Mouse (Mus musculus): ENCODE measurements around the gene Tle2.

DNA sequence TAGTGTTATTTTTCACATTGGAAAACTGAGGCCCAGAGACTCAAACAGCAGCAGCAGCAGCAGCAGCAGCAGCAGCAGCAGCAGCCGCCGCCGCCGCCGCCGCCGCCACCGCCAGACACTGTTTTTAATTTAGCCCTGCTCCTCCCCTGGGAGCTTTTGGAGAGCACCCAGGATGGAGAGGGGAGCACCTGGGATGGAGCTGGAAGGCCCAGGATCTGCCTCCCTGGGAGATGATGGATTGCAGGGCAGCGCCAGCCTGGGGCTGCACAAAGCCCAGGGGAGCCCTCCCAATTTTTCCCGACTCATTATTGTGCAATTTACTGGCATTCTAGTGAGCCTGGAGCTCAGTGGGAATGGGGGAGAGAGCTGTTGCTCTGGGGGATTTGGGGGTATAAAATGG lies 22.2 kb downstream of the Tle2 start:
- no peak for TF ChIP-seq KAT2A (conservative IDR thresholded peaks at IDR 0.05; ENCODE audit: low read depth, low read length)
- TF ChIP-seq CTCF (IDR thresholded peaks at IDR 0.05 in 2 of 3, conservative IDR thresholded peaks at IDR 0.05 in 1 of 3; ENCODE audit: control insufficient read depth in 1 of 3, insufficient read depth in 1 of 3, low read depth in 2 of 3, low read length in 3 of 3, poor library complexity in 1 of 3, severe bottlenecking in 1 of 3) = no peak
- TF ChIP-seq POLR2AphosphoS2 (IDR thresholded peaks at IDR 0.05; ENCODE audit: low read length) = no peak
- no peak for TF ChIP-seq TCF12 (IDR thresholded peaks at IDR 0.05; ENCODE audit: low read depth, low read length)
- no peak for TF ChIP-seq MAX (IDR thresholded peaks at IDR 0.05; ENCODE audit: low read length)
- no peak for TF ChIP-seq GABPA (IDR thresholded peaks at IDR 0.05; ENCODE audit: low read depth, low read length)
- TF ChIP-seq ZNF384 (IDR thresholded peaks at IDR 0.05; ENCODE audit: low read depth, low read length) = no peak
- TF ChIP-seq HCFC1 (IDR thresholded peaks at IDR 0.05; ENCODE audit: low read depth, low read length) = no peak
- no peak for TF ChIP-seq GATA1 (IDR thresholded peaks at IDR 0.05; ENCODE audit: low read depth, low read length)

All from MEL (cell line).